Mouse (Mus musculus): ENCODE results near the gene Prrg4. TPM values are rescaled to one million over a fixed set of nuclear protein-coding genes. Genes with fewer than 3 reads are reported as not detected.

Prrg4 gene
- polyA plus RNA-seq (2015; fragmentation: Illumina TruSeq; extraction: RNeasy Lipid Tissue Mini Kit (QIAGEN cat#74804); ENCODE audit: insufficient read depth, low read depth, low replicate concordance) = 0.28 TPM

GRCm38 (mm10) chr2:104849276-104849990 lies at the start of gene Prrg4:
Gene Prrg4, minus strand, starts transcription at chr2:104849876.

GRCm38 (mm10) chr2:104867282-104867855 lies 17.7 kb upstream of the Prrg4 start, which contains the start of gene Ccdc73:
Gene Ccdc73, plus strand, starts transcription at chr2:104867805.

GRCm38 (mm10) chr2:104816371-104816827 lies 33.3 kb downstream of the Prrg4 start, which contains the start of gene Qser1:
Gene Qser1, minus strand, starts transcription at chr2:104816760.

Other genes with a start within 250 kb of the Prrg4 start
- gene Tcp11l1, start 137.7 kb downstream of the Prrg4 start, polyA plus RNA-seq (2015; fragmentation: Illumina TruSeq; extraction: RNeasy Lipid Tissue Mini Kit (QIAGEN cat#74804); ENCODE audit: insufficient read depth, low read depth, low replicate concordance) = 3.4 TPM
- gene Pin1rt1, start 133.5 kb downstream of the Prrg4 start, polyA plus RNA-seq (2015; fragmentation: Illumina TruSeq; extraction: RNeasy Lipid Tissue Mini Kit (QIAGEN cat#74804); ENCODE audit: insufficient read depth, low read depth, low replicate concordance) = not detected
- gene Depdc7, start 107.0 kb downstream of the Prrg4 start, polyA plus RNA-seq (2015; fragmentation: Illumina TruSeq; extraction: RNeasy Lipid Tissue Mini Kit (QIAGEN cat#74804); ENCODE audit: insufficient read depth, low read depth, low replicate concordance) = 0.46 TPM
- 3.6 TPM for gene Qser1, start 33.1 kb downstream of the Prrg4 start, polyA plus RNA-seq (2015; fragmentation: Illumina TruSeq; extraction: RNeasy Lipid Tissue Mini Kit (QIAGEN cat#74804); ENCODE audit: insufficient read depth, low read depth, low replicate concordance)
- gene Ccdc73, start 17.9 kb upstream of the Prrg4 start, polyA plus RNA-seq (2015; fragmentation: Illumina TruSeq; extraction: RNeasy Lipid Tissue Mini Kit (QIAGEN cat#74804); ENCODE audit: insufficient read depth, low read depth, low replicate concordance) = not detected
- 51.6 TPM for gene Eif3m, start 167.2 kb upstream of the Prrg4 start, polyA plus RNA-seq (2015; fragmentation: Illumina TruSeq; extraction: RNeasy Lipid Tissue Mini Kit (QIAGEN cat#74804); ENCODE audit: insufficient read depth, low read depth, low replicate concordance)
- not detected for gene Gm11060, start 242.1 kb upstream of the Prrg4 start, polyA plus RNA-seq (2015; fragmentation: Illumina TruSeq; extraction: RNeasy Lipid Tissue Mini Kit (QIAGEN cat#74804); ENCODE audit: insufficient read depth, low read depth, low replicate concordance)